ENCODE assay signal across 8 mouse cellular contexts in the genomic region with DNA sequence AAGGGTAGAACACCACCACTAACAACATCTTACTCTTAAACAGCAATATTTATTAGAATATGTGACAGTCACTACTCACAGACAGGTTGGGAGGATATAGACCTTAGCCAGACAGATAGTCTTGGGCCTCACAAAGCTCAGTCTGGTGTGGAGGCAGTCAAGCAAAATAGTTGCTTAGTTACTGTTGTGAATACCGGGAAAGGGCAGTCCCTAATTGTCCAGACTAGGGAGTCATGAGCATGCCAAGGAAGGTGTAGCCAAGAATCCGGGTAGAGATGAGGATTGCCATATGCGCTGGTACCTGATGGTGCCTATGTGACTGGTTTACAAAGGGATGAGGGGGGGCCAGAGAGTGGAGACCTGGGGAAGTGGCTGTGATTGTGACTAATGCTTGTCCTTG. TPM values are rescaled to one million over a fixed set of nuclear protein-coding genes. Genes with fewer than 3 reads are reported as not detected.
A peak's percentile ranks its signal among the peaks of the same experiment; 100 is the strongest.
DNase-seq lines count a peak whose midpoint lies in the region; ATAC-seq and TF ChIP-seq lines count a peak whose summit lies in the region.

No protein-coding gene starts in this region.

- peak overlapping the region; percentile 81 for H3K4me3 ChIP-seq in heart, embryonic 13.5 days
- H3K4me3 ChIP-seq in hindbrain, embryonic 11.5 days (ENCODE audit: low read depth, low read length): peak overlapping the region; percentile 88
- H3K4me3 ChIP-seq in liver, embryonic 14.5 days (ENCODE audit: insufficient read depth in 1 of 2, low read depth in 2 of 2, low read length in 2 of 2): peak overlapping the region; percentile 83 to 93

- no peak for TF ChIP-seq EP300 in liver, embryonic 14.5 days (IDR thresholded peaks at IDR 0.05; ENCODE audit: low read depth)

- no peak for TF ChIP-seq CTCF in liver, embryonic 14.5 days (IDR thresholded peaks at IDR 0.05; ENCODE audit: low read depth)

- DNase-seq in heart, adult 9 months (ENCODE audit: low spot score in 2 of 2): no peak
- peak; percentile 38 for DNase-seq in adrenal gland, postnatal 14 days
- DNase-seq in hindbrain, embryonic 11.5 days (ENCODE audit: low spot score): no peak
- peak in 1 of 3 experiments; percentile 20 for DNase-seq in liver, embryonic 14.5 days (ENCODE audit: low read depth in 3 of 3, low spot score in 3 of 3)
- DNase-seq in right cerebral cortex, postnatal 14 days: no peak
- no peak for DNase-seq in thymus, postnatal 0 days (ENCODE audit: low spot score)

- peaks cover 40% of the 10 kb centered on the region for H3K36me3 ChIP-seq in heart, embryonic 13.5 days
- peaks cover 2% of the 10 kb centered on the region; the same call in 1 of the 2 replicates for H3K36me3 ChIP-seq in hindbrain, embryonic 11.5 days (ENCODE audit: control insufficient read depth, insufficient read depth, low read length)
- H3K36me3 ChIP-seq in liver, embryonic 14.5 days (replicated peaks; ENCODE audit: control insufficient read depth, insufficient read depth, low read depth): peaks cover 28% of the 10 kb centered on the region

- no peaks in the 10 kb centered on the region for H3K27me3 ChIP-seq in heart, embryonic 13.5 days (replicated peaks)
- no peaks in the 10 kb centered on the region for H3K27me3 ChIP-seq in hindbrain, embryonic 11.5 days (ENCODE audit: control insufficient read depth, insufficient read depth, low read length)
- no peaks in the 10 kb centered on the region for H3K27me3 ChIP-seq in liver, embryonic 14.5 days (ENCODE audit: control insufficient read depth, insufficient read depth, low read length)

- H3K9me3 ChIP-seq in heart, embryonic 13.5 days: no peaks in the 10 kb centered on the region
- no peaks in the 10 kb centered on the region for H3K9me3 ChIP-seq in hindbrain, embryonic 11.5 days (ENCODE audit: control insufficient read depth, low read length)
- H3K9me3 ChIP-seq in liver, embryonic 14.5 days (ENCODE audit: control insufficient read depth, low read length): no peaks in the 10 kb centered on the region

- WGBS in heart, embryonic 13.5 days: 45% methylated on average over 3 of the region's 3 CpGs
- 47% methylated on average over 3 of the region's 3 CpGs for WGBS in hindbrain, embryonic 11.5 days
- WGBS in liver, embryonic 14.5 days (ENCODE audit: insufficient replicate concordance): 38% methylated on average over 3 of the region's 3 CpGs

- peak overlapping the region; percentile 74 for H3K27ac ChIP-seq in heart, embryonic 13.5 days (replicated peaks)
- no peak overlapping the region for H3K27ac ChIP-seq in hindbrain, embryonic 11.5 days (ENCODE audit: low read depth, low read length)
- peak overlapping the region; percentile 99 for H3K27ac ChIP-seq in liver, embryonic 14.5 days

- H3K9ac ChIP-seq in heart, embryonic 13.5 days: peak overlapping the region; percentile 87
- peak overlapping the region; percentile 79 for H3K9ac ChIP-seq in hindbrain, embryonic 11.5 days (ENCODE audit: low read depth, low read length)
- H3K9ac ChIP-seq in liver, embryonic 14.5 days (replicated peaks): peak overlapping the region; percentile 98

- H3K4me1 ChIP-seq in heart, embryonic 13.5 days: peaks cover 19% of the 10 kb centered on the region
- peaks cover 5% of the 10 kb centered on the region for H3K4me1 ChIP-seq in hindbrain, embryonic 11.5 days (replicated peaks; ENCODE audit: control insufficient read depth, insufficient read depth, low read length)
- H3K4me1 ChIP-seq in liver, embryonic 14.5 days (replicated peaks; ENCODE audit: control insufficient read depth in 2 of 2, insufficient read depth in 2 of 2, low read length in 1 of 2): peaks cover 29 to 33% of the 10 kb centered on the region in 2 experiments

- H3K4me2 ChIP-seq in heart, embryonic 13.5 days: peak overlapping the region; percentile 79
- H3K4me2 ChIP-seq in hindbrain, embryonic 11.5 days (replicated peaks; ENCODE audit: low read depth, low read length): peak overlapping the region; percentile 81
- H3K4me2 ChIP-seq in liver, embryonic 14.5 days (ENCODE audit: low read depth): peak overlapping the region; percentile 88

- no peak for ATAC-seq in heart, embryonic 13.5 days (ENCODE audit: extremely low read depth, insufficient number of reproducible peaks, low FRiP score, low TSS enrichment)
- no peak for ATAC-seq in hindbrain, embryonic 11.5 days (ENCODE audit: low FRiP score)
- no peak for ATAC-seq in liver, embryonic 14.5 days (ENCODE audit: insufficient read depth)
- ATAC-seq in activated CD4-positive, CD25-positive, alpha-beta regulatory T cell, adult 4 months: no peak

RNA-seq across cellular contexts. Expression of gene Bsdc1, which starts 0.7 kb away (rescaled TPM):
- polyA plus RNA-seq in heart, embryonic 13.5 days (2015; fragmentation: Nextera tagmentation; extraction: Ambion mirVana): 25.4 and 26.9 TPM in 2 replicates
- total RNA-seq in adrenal gland, postnatal 14 days (2021): 52.3 and 55.7 TPM in 2 replicates
- 25.6 and 26.3 TPM in 2 replicates for polyA plus RNA-seq in hindbrain, embryonic 11.5 days (2014; fragmentation: Nextera tagmentation; extraction: Ambion mirVana)
- 30.5 and 34.7 TPM in 2 replicates for polyA plus RNA-seq in liver, embryonic 14.5 days (2012; rRNA removed)
- polyA plus RNA-seq in liver, embryonic 14.5 days (2014; fragmentation: Nextera tagmentation; extraction: Ambion mirVana): 52.1 and 52.4 TPM in 2 replicates
- polyA plus RNA-seq in thymus, postnatal 0 days (2015; fragmentation: Nextera tagmentation; extraction: Ambion mirVana): 18.4 and 19.1 TPM in 2 replicates
- 10 to 100 TPM; 22.7 to 24.8 TPM for polyA plus RNA-seq in activated CD4-positive, CD25-positive, alpha-beta regulatory T cell, adult 4 months (2017; shearing (Covaris generic))

RNA-seq across cellular contexts. Expression of gene Zbtb8b, which starts 21.5 kb away (rescaled TPM):
- polyA plus RNA-seq in heart, embryonic 13.5 days (2015; fragmentation: Nextera tagmentation; extraction: Ambion mirVana): 3.9 and 4.7 TPM in 2 replicates
- total RNA-seq in adrenal gland, postnatal 14 days (2021): 0.15 and 0.30 TPM in 2 replicates
- 2.5 and 2.8 TPM in 2 replicates for polyA plus RNA-seq in hindbrain, embryonic 11.5 days (2014; fragmentation: Nextera tagmentation; extraction: Ambion mirVana)
- polyA plus RNA-seq in liver, embryonic 14.5 days (2012; rRNA removed): 0.31 and 0.39 TPM in 2 replicates
- 0.80 and 0.91 TPM in 2 replicates for polyA plus RNA-seq in liver, embryonic 14.5 days (2014; fragmentation: Nextera tagmentation; extraction: Ambion mirVana)
- polyA plus RNA-seq in thymus, postnatal 0 days (2015; fragmentation: Nextera tagmentation; extraction: Ambion mirVana): 1.7 and 1.8 TPM in 2 replicates
- polyA plus RNA-seq in activated CD4-positive, CD25-positive, alpha-beta regulatory T cell, adult 4 months (2017; shearing (Covaris generic)): not detected

RNA-seq across cellular contexts. Expression of gene Tssk3, which starts 28.7 kb away (rescaled TPM):
- polyA plus RNA-seq in heart, embryonic 13.5 days (2015; fragmentation: Nextera tagmentation; extraction: Ambion mirVana): not detected in 2 replicates
- not detected in 2 replicates for total RNA-seq in adrenal gland, postnatal 14 days (2021)
- polyA plus RNA-seq in hindbrain, embryonic 11.5 days (2014; fragmentation: Nextera tagmentation; extraction: Ambion mirVana): not detected in 2 replicates
- not detected in 2 replicates for polyA plus RNA-seq in liver, embryonic 14.5 days (2012; rRNA removed)
- not detected in 2 replicates for polyA plus RNA-seq in liver, embryonic 14.5 days (2014; fragmentation: Nextera tagmentation; extraction: Ambion mirVana)
- polyA plus RNA-seq in thymus, postnatal 0 days (2015; fragmentation: Nextera tagmentation; extraction: Ambion mirVana): 0.09 TPM in 1 of 2 replicates, not detected in the other
- polyA plus RNA-seq in activated CD4-positive, CD25-positive, alpha-beta regulatory T cell, adult 4 months (2017; shearing (Covaris generic)): not detected

RNA-seq across cellular contexts. Expression of gene Fam229a, which starts 28.9 kb away (rescaled TPM):
- not detected in 2 replicates for polyA plus RNA-seq in heart, embryonic 13.5 days (2015; fragmentation: Nextera tagmentation; extraction: Ambion mirVana)
- total RNA-seq in adrenal gland, postnatal 14 days (2021): not detected in 2 replicates
- polyA plus RNA-seq in hindbrain, embryonic 11.5 days (2014; fragmentation: Nextera tagmentation; extraction: Ambion mirVana): not detected in 2 replicates
- polyA plus RNA-seq in liver, embryonic 14.5 days (2012; rRNA removed): 0.40 and 0.54 TPM in 2 replicates
- polyA plus RNA-seq in liver, embryonic 14.5 days (2014; fragmentation: Nextera tagmentation; extraction: Ambion mirVana): 0.37 and 0.44 TPM in 2 replicates
- 0.62 TPM in 1 of 2 replicates, not detected in the other for polyA plus RNA-seq in thymus, postnatal 0 days (2015; fragmentation: Nextera tagmentation; extraction: Ambion mirVana)
- polyA plus RNA-seq in activated CD4-positive, CD25-positive, alpha-beta regulatory T cell, adult 4 months (2017; shearing (Covaris generic)): not detected

RNA-seq across cellular contexts. Expression of gene Marcksl1, which starts 51.3 kb away (rescaled TPM):
- polyA plus RNA-seq in heart, embryonic 13.5 days (2015; fragmentation: Nextera tagmentation; extraction: Ambion mirVana): 383 and 399 TPM in 2 replicates
- 78.9 and 81.4 TPM in 2 replicates for total RNA-seq in adrenal gland, postnatal 14 days (2021)
- 1,707 and 1,864 TPM in 2 replicates for polyA plus RNA-seq in hindbrain, embryonic 11.5 days (2014; fragmentation: Nextera tagmentation; extraction: Ambion mirVana)
- polyA plus RNA-seq in liver, embryonic 14.5 days (2012; rRNA removed): 30.6 and 34.8 TPM in 2 replicates
- 38.2 and 42.0 TPM in 2 replicates for polyA plus RNA-seq in liver, embryonic 14.5 days (2014; fragmentation: Nextera tagmentation; extraction: Ambion mirVana)
- 382 and 399 TPM in 2 replicates for polyA plus RNA-seq in thymus, postnatal 0 days (2015; fragmentation: Nextera tagmentation; extraction: Ambion mirVana)
- 1 to 10 TPM; 3.6 to 3.8 TPM for polyA plus RNA-seq in activated CD4-positive, CD25-positive, alpha-beta regulatory T cell, adult 4 months (2017; shearing (Covaris generic))
